Mouse (Mus musculus): ENCODE results near the gene Ccdc83. TPM values are rescaled to one million over a fixed set of nuclear protein-coding genes. Genes with fewer than 3 reads are reported as not detected.

The Ccdc83 gene
- polyA plus RNA-seq, 1 experiment from 2014 or later: not detected

GRCm38 (mm10) chr7:90274561-90275100, 9.1 kb upstream of the Ccdc83 start:
- H3K27ac ChIP-seq (ENCODE audit: low read depth): no peak overlapping the region
- no peak overlapping the region for H3K4me3 ChIP-seq (ENCODE audit: low read depth, low read length)
- H3K4me2 ChIP-seq (ENCODE audit: low read length): no peak overlapping the region
- H3K9me3 ChIP-seq (ENCODE audit: control insufficient read depth, low read length): no peaks in the 10 kb centered on the region
- no peak overlapping the region for H3K9ac ChIP-seq (ENCODE audit: low read length)
- H3K36me3 ChIP-seq (ENCODE audit: control insufficient read depth, insufficient read depth, low read length): no peaks in the 10 kb centered on the region
- no peaks in the 10 kb centered on the region for H3K4me1 ChIP-seq (replicated peaks; ENCODE audit: control insufficient read depth, insufficient read depth, low read length)
- WGBS: 66% methylated on average over 11 of the region's 11 CpGs
- no peaks in the 10 kb centered on the region for H3K27me3 ChIP-seq (replicated peaks; ENCODE audit: control insufficient read depth, insufficient read depth, low read length)
- ATAC-seq (replicated peaks; ENCODE audit: low FRiP score, low TSS enrichment, low read depth) (no peak), DNase-seq (ENCODE audit: low spot score) (no peak)

- H3K36me3 ChIP-seq (ENCODE audit: control insufficient read depth, insufficient read depth, low read length): no peaks in the 10 kb centered on the region
- peaks cover 4% of the 10 kb centered on the region; the same call in 1 of the 2 replicates for H3K4me1 ChIP-seq (replicated peaks; ENCODE audit: control insufficient read depth, insufficient read depth, low read length)
- H3K27me3 ChIP-seq (replicated peaks; ENCODE audit: control insufficient read depth, insufficient read depth, low read length): no peaks in the 10 kb centered on the region
- H3K4me2 ChIP-seq (ENCODE audit: low read length): no peak overlapping the region
- DNase-seq (ENCODE audit: low spot score) (no peak), ATAC-seq (replicated peaks; ENCODE audit: low FRiP score, low TSS enrichment, low read depth) (no peak)
- 76% methylated on average over 3 of the region's 3 CpGs for WGBS
- no peak overlapping the region for H3K4me3 ChIP-seq (ENCODE audit: low read depth, low read length)
- H3K27ac ChIP-seq (ENCODE audit: low read depth): no peak overlapping the region
- no peaks in the 10 kb centered on the region for H3K9me3 ChIP-seq (ENCODE audit: control insufficient read depth, low read length)
- no peak overlapping the region for H3K9ac ChIP-seq (ENCODE audit: low read length)
Measured at GRCm38 (mm10) chr7:90270141-90270540, 4.6 kb upstream of the Ccdc83 start.

GRCm38 (mm10) chr7:90261902-90262599, 3.5 kb downstream of the Ccdc83 start:
- DNase-seq (ENCODE audit: low spot score) (peak; percentile 43), ATAC-seq (replicated peaks; ENCODE audit: low FRiP score, low TSS enrichment, low read depth) (no peak)
- Histone ChIP-seq H3K9ac (ENCODE audit: low read length) (no peak overlapping the region), H3K27ac (ENCODE audit: low read depth) (no peak overlapping the region), H3K4me2 (ENCODE audit: low read length) (no peak overlapping the region), H3K36me3 (ENCODE audit: control insufficient read depth, insufficient read depth, low read length) (no peaks in the 10 kb centered on the region), H3K4me1 (replicated peaks; ENCODE audit: control insufficient read depth, insufficient read depth, low read length) (peaks cover 5% of the 10 kb centered on the region; the same call in 1 of the 2 replicates), H3K4me3 (ENCODE audit: low read depth, low read length) (no peak overlapping the region), H3K9me3 (ENCODE audit: control insufficient read depth, low read length) (no peaks in the 10 kb centered on the region), H3K27me3 (replicated peaks; ENCODE audit: control insufficient read depth, insufficient read depth, low read length) (no peaks in the 10 kb centered on the region)
- WGBS: 37% methylated on average over 7 of the region's 7 CpGs

GRCm38 (mm10) chr7:90259899-90260298, 5.7 kb downstream of the Ccdc83 start:
- no peaks in the 10 kb centered on the region for H3K9me3 ChIP-seq (ENCODE audit: control insufficient read depth, low read length)
- no peak overlapping the region for H3K4me3 ChIP-seq (ENCODE audit: low read depth, low read length)
- no peak overlapping the region for H3K4me2 ChIP-seq (ENCODE audit: low read length)
- no peaks in the 10 kb centered on the region for H3K4me1 ChIP-seq (replicated peaks; ENCODE audit: control insufficient read depth, insufficient read depth, low read length)
- H3K27ac ChIP-seq (ENCODE audit: low read depth): no peak overlapping the region
- H3K9ac ChIP-seq (ENCODE audit: low read length): no peak overlapping the region
- DNase-seq (ENCODE audit: low spot score) (no peak), ATAC-seq (replicated peaks; ENCODE audit: low FRiP score, low TSS enrichment, low read depth) (no peak)
- no peaks in the 10 kb centered on the region for H3K27me3 ChIP-seq (replicated peaks; ENCODE audit: control insufficient read depth, insufficient read depth, low read length)
- no peaks in the 10 kb centered on the region for H3K36me3 ChIP-seq (ENCODE audit: control insufficient read depth, insufficient read depth, low read length)
- WGBS: 83% methylated on average over 2 of the region's 2 CpGs

GRCm38 (mm10) chr7:90258701-90259100, 6.9 kb downstream of the Ccdc83 start:
- ATAC-seq (replicated peaks; ENCODE audit: low FRiP score, low TSS enrichment, low read depth): no peak
- no peak overlapping the region for H3K27ac ChIP-seq (ENCODE audit: low read depth)
- DNase-seq (ENCODE audit: low spot score): no peak

GRCm38 (mm10) chr7:90252946-90253345, 12.6 kb downstream of the Ccdc83 start:
- no peak overlapping the region for H3K27ac ChIP-seq (ENCODE audit: low read depth)
- no peaks in the 10 kb centered on the region for H3K36me3 ChIP-seq (ENCODE audit: control insufficient read depth, insufficient read depth, low read length)
- DNase-seq (ENCODE audit: low spot score) (no peak), ATAC-seq (replicated peaks; ENCODE audit: low FRiP score, low TSS enrichment, low read depth) (no peak)
- no peak overlapping the region for H3K9ac ChIP-seq (ENCODE audit: low read length)
- no peak overlapping the region for H3K4me3 ChIP-seq (ENCODE audit: low read depth, low read length)
- no peaks in the 10 kb centered on the region for H3K9me3 ChIP-seq (ENCODE audit: control insufficient read depth, low read length)
- H3K4me1 ChIP-seq (replicated peaks; ENCODE audit: control insufficient read depth, insufficient read depth, low read length): no peaks in the 10 kb centered on the region
- H3K27me3 ChIP-seq (replicated peaks; ENCODE audit: control insufficient read depth, insufficient read depth, low read length): no peaks in the 10 kb centered on the region
- H3K4me2 ChIP-seq (ENCODE audit: low read length): no peak overlapping the region
- WGBS: 75% methylated on average over 5 of the region's 5 CpGs

More at GRCm38 (mm10) chr7:90258701-90259100, 6.9 kb downstream of the Ccdc83 start:
- Histone ChIP-seq H3K4me3 (ENCODE audit: low read depth, low read length) (no peak overlapping the region), H3K4me1 (replicated peaks; ENCODE audit: control insufficient read depth, insufficient read depth, low read length) (no peaks in the 10 kb centered on the region), H3K9ac (ENCODE audit: low read length) (no peak overlapping the region), H3K27me3 (replicated peaks; ENCODE audit: control insufficient read depth, insufficient read depth, low read length) (no peaks in the 10 kb centered on the region), H3K36me3 (ENCODE audit: control insufficient read depth, insufficient read depth, low read length) (no peaks in the 10 kb centered on the region), H3K9me3 (ENCODE audit: control insufficient read depth, low read length) (no peaks in the 10 kb centered on the region), H3K4me2 (ENCODE audit: low read length) (no peak overlapping the region)
- 77% methylated on average over 2 of the region's 2 CpGs for WGBS

- DNase-seq (ENCODE audit: low spot score): no peak
- no peak overlapping the region for H3K9ac ChIP-seq (ENCODE audit: low read length)
- H3K27me3 ChIP-seq (replicated peaks; ENCODE audit: control insufficient read depth, insufficient read depth, low read length): no peaks in the 10 kb centered on the region
- no peak overlapping the region for H3K27ac ChIP-seq (ENCODE audit: low read depth)
- no peak overlapping the region for H3K4me2 ChIP-seq (ENCODE audit: low read length)
- no peaks in the 10 kb centered on the region for H3K9me3 ChIP-seq (ENCODE audit: control insufficient read depth, low read length)
- WGBS: 73% methylated on average over 5 of the region's 5 CpGs
- no peaks in the 10 kb centered on the region for H3K4me1 ChIP-seq (replicated peaks; ENCODE audit: control insufficient read depth, insufficient read depth, low read length)
- no peaks in the 10 kb centered on the region for H3K36me3 ChIP-seq (ENCODE audit: control insufficient read depth, insufficient read depth, low read length)
- no peak overlapping the region for H3K4me3 ChIP-seq (ENCODE audit: low read depth, low read length)
- no peak for ATAC-seq (replicated peaks; ENCODE audit: low FRiP score, low TSS enrichment, low read depth)
Measured at GRCm38 (mm10) chr7:90243643-90244042, 21.9 kb downstream of the Ccdc83 start.

- DNase-seq (ENCODE audit: low spot score) (no peak), ATAC-seq (replicated peaks; ENCODE audit: low FRiP score, low TSS enrichment, low read depth) (no peak)
- H3K4me3 ChIP-seq (ENCODE audit: low read depth, low read length): no peak overlapping the region
- H3K27me3 ChIP-seq (replicated peaks; ENCODE audit: control insufficient read depth, insufficient read depth, low read length): no peaks in the 10 kb centered on the region
- 87% methylated on average over 6 of the region's 6 CpGs for WGBS
- no peaks in the 10 kb centered on the region for H3K9me3 ChIP-seq (ENCODE audit: control insufficient read depth, low read length)
- H3K36me3 ChIP-seq (ENCODE audit: control insufficient read depth, insufficient read depth, low read length): no peaks in the 10 kb centered on the region
- no peak overlapping the region for H3K4me2 ChIP-seq (ENCODE audit: low read length)
- no peak overlapping the region for H3K9ac ChIP-seq (ENCODE audit: low read length)
- no peak overlapping the region for H3K27ac ChIP-seq (ENCODE audit: low read depth)
- H3K4me1 ChIP-seq (replicated peaks; ENCODE audit: control insufficient read depth, insufficient read depth, low read length): no peaks in the 10 kb centered on the region
Measured at GRCm38 (mm10) chr7:90243151-90243550, 22.4 kb downstream of the Ccdc83 start.
